Mouse (Mus musculus) liver, embryonic 14.5 days (tissue): ENCODE results near the gene Elmo1. TPM values are rescaled to one million over a fixed set of nuclear protein-coding genes. Genes with fewer than 3 reads are reported as not detected.

Experiments used
- ATAC-seq: fragments of 200-750 bp; cut with Nextera tagmentation; 2 replicates; pipeline ENCODE4 v1.8.0; 2017; ENCODE audit warnings: moderate number of reproducible peaks, mild to moderate bottlenecking, moderate library complexity; ENCODE audit not compliant: insufficient read depth
- DNase-seq, 3 experiments: peaks; one replicate each; pipeline ENCODE4 v3.0.0-alpha.2; 2012 to 2013; ENCODE audit warnings: low read depth in 3 of 3, low spot score in 3 of 3
- H3K27ac ChIP-seq: fragments of 300-500 bp; sonication (generic); 2 replicates; pipeline ENCODE4 v1.5.1; 2014; ENCODE audit warnings: moderate library complexity, mild to moderate bottlenecking, control low read depth, inconsistent platforms
- H3K27me3 ChIP-seq: fragments of 300-500 bp; sonication (generic); 2 replicates; pipeline ENCODE4 v1.6.1; 2014; ENCODE audit warnings: mild to moderate bottlenecking, low read length, moderate library complexity; ENCODE audit not compliant: control insufficient read depth, insufficient read depth
- H3K36me3 ChIP-seq: fragments of 300-500 bp; sonication (generic); replicated peaks from 2 replicates; pipeline ENCODE4 v1.6.1; 2014; ENCODE audit warnings: low read depth; ENCODE audit not compliant: control insufficient read depth, insufficient read depth
- H3K4me1 ChIP-seq, 2 experiments: fragments of 200-500 bp in 1 of 2; fragments of 300-500 bp in 1 of 2; sonication (generic) in 1 of 2; replicated peaks; 2 replicates each; pipeline ENCODE4 v1.6.1; 2012 to 2014; ENCODE audit warnings: antibody characterized with exemption in 1 of 2, inconsistent platforms in 1 of 2, low read length in 1 of 2; ENCODE audit not compliant: control insufficient read depth in 2 of 2, insufficient read depth in 2 of 2
- H3K4me2 ChIP-seq: fragments of 300-500 bp; sonication (generic); 2 replicates; pipeline ENCODE4 v1.6.1; 2014; ENCODE audit warnings: low read depth, mild to moderate bottlenecking, control low read depth, moderate library complexity
- H3K4me3 ChIP-seq, 2 experiments: fragments of 200-500 bp in 1 of 2; fragments of 300-500 bp in 1 of 2; sonication (generic) in 1 of 2; 2 replicates each; pipeline ENCODE4 v1.5.1; 2012 to 2014; ENCODE audit warnings: low read depth in 2 of 2, low read length in 2 of 2, mild to moderate bottlenecking in 2 of 2, control low read depth in 1 of 2, inconsistent platforms in 1 of 2, moderate library complexity in 1 of 2; ENCODE audit not compliant: insufficient read depth in 1 of 2
- H3K9ac ChIP-seq: fragments of 300-500 bp; sonication (generic); replicated peaks from 2 replicates; pipeline ENCODE4 v1.6.1; 2014; ENCODE audit warnings: mild to moderate bottlenecking, control low read depth, moderate library complexity
- H3K9me3 ChIP-seq: fragments of 300-500 bp; sonication (generic); 2 replicates; pipeline ENCODE4 v1.6.1; 2016; ENCODE audit warnings: low read length, mixed read lengths; ENCODE audit not compliant: control insufficient read depth
- CTCF ChIP-seq: IDR thresholded peaks from 2 replicates; pipeline ENCODE4 v1.5.1; 2016; ENCODE audit warnings: antibody characterized with exemption, low read depth, control low read depth
- EP300 ChIP-seq: IDR thresholded peaks from 2 replicates; pipeline ENCODE4 v1.6.1; 2016; ENCODE audit warnings: antibody characterized with exemption, low read depth
- WGBS: fragments of 180-500 bp; shearing (Covaris S2); extraction: QIAGEN DNeasy Blood & Tissue Kit; methylation state at CpG from one replicate; pipeline ENCODE4 v1.1.7; 2014; ENCODE audit not compliant: insufficient replicate concordance; 5-methylcytosine and 5-hydroxymethylcytosine counted together
- polyA plus RNA-seq, 2 experiments: library from polyadenylated mRNA; depleted of rRNA in 1 of 2; stranded (reverse) in 1 of 2; unstranded in 1 of 2; fragments of >200 nt; fragmentation: Nextera tagmentation in 1 of 2; extraction: Ambion mirVana in 1 of 2; gene quantifications; 2 replicates each; pipeline versions ENCODE4 v1.2.1 to v1.2.3; 2012 to 2014

Elmo1 gene
- polyA plus RNA-seq, 2 experiments, result 3.0 to 3.9 TPM

- 58% methylated on average over 3 of the region's 3 CpGs for WGBS
- no peak overlapping the region for H3K27ac ChIP-seq
- no peak overlapping the region for H3K4me2 ChIP-seq
- no peak for TF ChIP-seq EP300
- TF ChIP-seq CTCF, result peak; percentile 45
- no peaks in the 10 kb centered on the region for H3K9me3 ChIP-seq
- H3K36me3 ChIP-seq, result no peaks in the 10 kb centered on the region
- DNase-seq (no peak), ATAC-seq (no peak)
- H3K4me3 ChIP-seq, result no peak overlapping the region
- H3K4me1 ChIP-seq, result no peaks in the 10 kb centered on the region
- no peak overlapping the region for H3K9ac ChIP-seq
- H3K27me3 ChIP-seq, result no peaks in the 10 kb centered on the region
These were observed 398.7 kb downstream of the Elmo1 start for GRCm38 (mm10) chr13:20489110-20489509.

GRCm38 (mm10) chr13:20489698-20490417 lies 399.5 kb downstream of the Elmo1 start:
- H3K4me2 ChIP-seq, result no peak overlapping the region
- 45% methylated on average over 8 of the region's 8 CpGs for WGBS
- H3K27ac ChIP-seq, result no peak overlapping the region
- no peaks in the 10 kb centered on the region for H3K27me3 ChIP-seq
- no peaks in the 10 kb centered on the region for H3K9me3 ChIP-seq
- ATAC-seq (no peak), DNase-seq (peak; percentile 6 to 19 (median 10))
- no peaks in the 10 kb centered on the region for H3K36me3 ChIP-seq
- TF ChIP-seq CTCF (peak; percentile 69), EP300 (no peak)
- no peak overlapping the region for H3K4me3 ChIP-seq
- no peak overlapping the region for H3K9ac ChIP-seq
- H3K4me1 ChIP-seq, result no peaks in the 10 kb centered on the region

DNA sequence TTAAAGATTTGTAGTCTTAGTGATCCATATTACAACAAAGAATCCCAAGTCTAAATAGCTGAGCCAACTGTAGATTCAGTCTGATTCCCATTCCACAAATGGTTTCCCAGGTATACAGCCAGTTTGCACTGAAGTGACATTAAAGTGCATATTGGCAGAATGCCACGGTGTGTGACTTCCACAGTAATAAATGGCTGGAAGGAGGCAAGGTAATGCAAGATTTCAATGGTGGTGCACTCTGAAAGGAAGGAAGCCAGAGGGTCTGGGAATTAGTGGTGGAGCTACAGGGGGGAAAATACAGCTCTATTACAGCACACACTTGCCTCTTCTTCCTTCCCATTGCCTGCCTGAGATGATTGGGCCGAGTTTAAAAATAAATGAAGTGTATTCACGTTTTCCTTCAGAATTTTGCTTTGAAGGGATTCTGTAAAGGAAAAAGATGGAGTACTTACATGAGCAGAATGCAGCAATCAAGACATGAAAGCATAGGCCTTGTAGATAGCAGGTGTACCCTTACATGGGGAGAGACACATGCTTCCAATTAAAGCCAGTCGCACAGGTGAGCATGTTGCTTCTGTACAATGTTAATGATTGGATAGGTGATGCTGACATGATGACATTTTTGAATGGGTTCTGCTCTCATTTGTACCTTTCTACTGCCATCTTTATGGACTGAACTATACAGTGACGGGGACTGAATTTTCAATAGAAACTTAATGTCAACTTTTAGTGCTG lies 400.6 kb downstream of the Elmo1 start:
- H3K9ac ChIP-seq, result no peak overlapping the region
- H3K36me3 ChIP-seq, result no peaks in the 10 kb centered on the region
- ATAC-seq, result no peak
- H3K9me3 ChIP-seq, result no peaks in the 10 kb centered on the region
- DNase-seq, result no peak
- no peaks in the 10 kb centered on the region for H3K4me1 ChIP-seq
- no peak overlapping the region for H3K4me2 ChIP-seq
- WGBS, result 61% methylated on average over 5 of the region's 5 CpGs
- no peak for TF ChIP-seq CTCF
- no peak for TF ChIP-seq EP300
- no peak overlapping the region for H3K4me3 ChIP-seq
- no peak overlapping the region for H3K27ac ChIP-seq
- no peaks in the 10 kb centered on the region for H3K27me3 ChIP-seq

DNA sequence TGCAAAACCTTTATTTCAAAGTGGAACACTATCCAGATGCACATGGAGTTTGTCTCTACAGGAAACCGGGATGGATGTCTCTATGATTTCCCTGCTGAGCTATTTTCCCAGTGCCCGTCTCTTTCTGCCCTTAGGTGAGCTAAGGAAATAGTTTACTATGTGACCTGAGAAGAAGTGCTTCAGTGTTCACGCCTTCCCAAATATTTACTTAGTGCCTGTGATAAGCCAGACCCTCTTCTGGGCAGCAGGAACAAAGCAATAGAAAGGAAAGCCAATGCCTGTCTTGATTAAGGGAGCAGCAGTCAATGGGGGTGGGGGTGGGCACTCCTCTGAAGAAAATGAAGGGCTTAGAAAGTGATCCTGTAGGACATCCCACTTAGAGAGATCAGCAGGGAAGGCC lies 401.3 kb downstream of the Elmo1 start:
- Histone ChIP-seq H3K9me3 (no peaks in the 10 kb centered on the region), H3K27me3 (no peaks in the 10 kb centered on the region), H3K4me2 (no peak overlapping the region), H3K27ac (no peak overlapping the region), H3K9ac (no peak overlapping the region), H3K4me3 (no peak overlapping the region), H3K36me3 (no peaks in the 10 kb centered on the region), H3K4me1 (no peaks in the 10 kb centered on the region)
- TF ChIP-seq CTCF (no peak), EP300 (no peak)
- ATAC-seq (no peak), DNase-seq (no peak)
- WGBS, result 50% methylated on average over 3 of the region's 3 CpGs

DNA sequence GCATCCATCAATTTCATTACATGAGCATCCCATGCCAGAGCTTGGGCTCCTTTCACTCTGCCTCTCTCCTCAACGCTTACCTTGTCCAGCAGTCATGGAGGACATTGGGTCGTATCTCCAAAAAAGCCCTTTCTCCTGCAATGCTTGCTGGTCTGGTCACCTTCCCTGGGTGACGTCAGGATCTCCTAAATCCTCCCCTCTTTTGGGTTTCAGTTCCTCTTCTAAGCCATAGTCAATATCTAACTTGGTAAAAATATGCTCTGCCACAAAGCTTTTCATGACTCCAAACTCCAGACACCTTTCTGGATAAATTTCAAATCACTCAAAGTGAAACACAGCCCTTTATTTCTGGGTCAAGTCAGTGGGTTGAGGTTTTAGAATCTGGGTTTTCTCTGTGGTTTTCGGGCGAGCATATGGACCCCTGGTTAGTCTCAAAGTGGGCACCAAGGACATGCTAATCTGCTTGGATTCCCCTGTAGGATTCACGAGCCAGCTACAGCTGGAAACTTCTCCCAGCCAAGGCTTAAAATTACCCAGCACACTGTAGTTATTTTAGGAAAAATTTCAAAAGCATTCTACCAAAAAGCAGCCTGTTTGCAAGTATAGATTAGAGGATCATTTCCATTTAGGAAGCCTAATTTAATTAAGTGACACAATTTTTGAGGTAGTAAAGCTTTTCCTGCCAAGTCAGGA lies 403.8 kb downstream of the Elmo1 start:
- no peak for ATAC-seq
- TF ChIP-seq CTCF (no peak), EP300 (no peak)
- no peak overlapping the region for H3K4me3 ChIP-seq

More for the DNA sequence above, 403.8 kb downstream of the Elmo1 start:
- H3K27ac ChIP-seq, result no peak overlapping the region
- no peaks in the 10 kb centered on the region for H3K9me3 ChIP-seq
- WGBS, result 50% methylated on average over 6 of the region's 6 CpGs
- H3K36me3 ChIP-seq, result no peaks in the 10 kb centered on the region
- no peak overlapping the region for H3K4me2 ChIP-seq
- no peaks in the 10 kb centered on the region for H3K27me3 ChIP-seq
- H3K9ac ChIP-seq, result no peak overlapping the region
- no peaks in the 10 kb centered on the region for H3K4me1 ChIP-seq
- DNase-seq, result no peak
